Mouse (Mus musculus) stomach, embryonic 16.5 days (tissue): Measurements from ENCODE around the gene Spock2. TPM values are rescaled to one million over a fixed set of nuclear protein-coding genes. Genes with fewer than 3 reads are reported as not detected.
"Not testable (repeated sequence)": the region's sequence is repeated elsewhere in the genome, so short reads cannot be mapped to it uniquely, and the experiment has no call there.

Source experiments
- ATAC-seq: fragments of 200-750 bp; cut with Nextera tagmentation; 2 replicates; pipeline ENCODE4 v1.8.0; 2017; ENCODE audit warnings: moderate number of reproducible peaks, moderate TSS enrichment; ENCODE audit not compliant: insufficient read depth, low FRiP score
- H3K27ac ChIP-seq: fragments of 300-500 bp; sonication (generic); 2 replicates; pipeline ENCODE4 v1.5.1; 2014; ENCODE audit warnings: low read length
- H3K27me3 ChIP-seq: fragments of 300-500 bp; sonication (generic); 2 replicates; pipeline ENCODE4 v1.6.1; 2014; ENCODE audit warnings: low read length, control low read depth, mixed read lengths; ENCODE audit not compliant: control insufficient read depth, insufficient read depth
- H3K36me3 ChIP-seq: fragments of 300-500 bp; sonication (generic); 2 replicates; pipeline ENCODE4 v1.6.1; 2014; ENCODE audit warnings: low read length; ENCODE audit not compliant: control insufficient read depth, insufficient read depth
- H3K4me1 ChIP-seq: fragments of 300-500 bp; sonication (generic); 2 replicates; pipeline ENCODE4 v1.6.1; 2014; ENCODE audit warnings: low read length, control low read depth, mixed read lengths; ENCODE audit not compliant: control insufficient read depth, insufficient read depth
- H3K4me2 ChIP-seq: fragments of 300-500 bp; sonication (generic); 2 replicates; pipeline ENCODE4 v1.6.1; 2014; ENCODE audit warnings: low read depth, low read length, mixed read lengths
- H3K4me3 ChIP-seq: fragments of 300-500 bp; sonication (generic); replicated peaks from 2 replicates; pipeline ENCODE4 v1.5.1; 2014; ENCODE audit warnings: mild to moderate bottlenecking, low read length
- H3K9ac ChIP-seq: fragments of 300-500 bp; sonication (generic); 2 replicates; pipeline ENCODE4 v1.6.1; 2014; ENCODE audit warnings: low read length
- H3K9me3 ChIP-seq: fragments of 300-500 bp; sonication (generic); replicated peaks from 2 replicates; pipeline ENCODE4 v1.6.1; 2016; ENCODE audit warnings: low read length, control low read depth; ENCODE audit not compliant: control insufficient read depth
- WGBS: fragments of 180-500 bp; shearing (Covaris S2); extraction: QIAGEN DNeasy Blood & Tissue Kit; methylation state at CpG from one replicate; pipeline ENCODE4 v1.1.7; 2014; 5-methylcytosine and 5-hydroxymethylcytosine counted together
- polyA plus RNA-seq: library from polyadenylated mRNA; unstranded; fragments of >200 nt; fragmentation: Nextera tagmentation; extraction: Ambion mirVana; gene quantifications from 2 replicates; pipeline ENCODE4 v1.2.1, GENCODE M21; 2015

The Spock2 gene
- polyA plus RNA-seq, 1 experiment from 2014 or later, result 6.3 TPM

- no peaks in the 10 kb centered on the region for H3K36me3 ChIP-seq
- 60% methylated on average over 6 of the region's 6 CpGs for WGBS
- no peaks in the 10 kb centered on the region for H3K9me3 ChIP-seq
- no peaks in the 10 kb centered on the region for H3K27me3 ChIP-seq
- H3K4me1 ChIP-seq, result no peaks in the 10 kb centered on the region
- H3K27ac ChIP-seq, result no peak overlapping the region
- peak; percentile 35; the same call in 1 of the 2 replicates for ATAC-seq
- H3K4me2 ChIP-seq, result no peak overlapping the region
- no peak overlapping the region for H3K4me3 ChIP-seq
- H3K9ac ChIP-seq, result no peak overlapping the region
Measured at GRCm38 (mm10) chr10:60151107-60151663, 45.2 kb downstream of the Spock2 start.

GRCm38 (mm10) chr10:60156016-60156415 lies 50.0 kb downstream of the Spock2 start:
- no peaks in the 10 kb centered on the region for H3K36me3 ChIP-seq
- no peak overlapping the region for H3K27ac ChIP-seq
- no peaks in the 10 kb centered on the region for H3K27me3 ChIP-seq
- ATAC-seq, result no peak
- no peaks in the 10 kb centered on the region for H3K9me3 ChIP-seq
- no peak overlapping the region for H3K9ac ChIP-seq
- no peak overlapping the region for H3K4me2 ChIP-seq
- no peaks in the 10 kb centered on the region for H3K4me1 ChIP-seq
- no peak overlapping the region for H3K4me3 ChIP-seq

- WGBS, result 85% methylated on average over 3 of the region's 3 CpGs
- Histone ChIP-seq H3K36me3 (no peaks in the 10 kb centered on the region), H3K4me3 (no peak overlapping the region), H3K27me3 (no peaks in the 10 kb centered on the region), H3K4me2 (no peak overlapping the region), H3K27ac (no peak overlapping the region), H3K9ac (no peak overlapping the region), H3K9me3 (no peaks in the 10 kb centered on the region), H3K4me1 (no peaks in the 10 kb centered on the region)
- no peak for ATAC-seq
Measured at GRCm38 (mm10) chr10:60158144-60158543, 52.1 kb downstream of the Spock2 start.

GRCm38 (mm10) chr10:60161397-60161796 lies 55.4 kb downstream of the Spock2 start:
- H3K27ac ChIP-seq, H3K4me3 ChIP-seq, ATAC-seq, H3K9ac ChIP-seq, H3K4me2 ChIP-seq, H3K9me3 ChIP-seq, H3K27me3 ChIP-seq, H3K36me3 ChIP-seq, H3K4me1 ChIP-seq: not testable (repeated sequence)
- WGBS, result 76% methylated on average over 3 of the region's 3 CpGs

GRCm38 (mm10) chr10:60162184-60162972 lies 56.4 kb downstream of the Spock2 start:
- not testable (repeated sequence) for H3K4me2 ChIP-seq, H3K4me3 ChIP-seq, H3K4me1 ChIP-seq, ATAC-seq, H3K36me3 ChIP-seq, H3K27ac ChIP-seq, H3K27me3 ChIP-seq, H3K9me3 ChIP-seq, H3K9ac ChIP-seq
- 76% methylated on average over 8 of the region's 8 CpGs for WGBS

GRCm38 (mm10) chr10:60162973-60163255 lies 56.9 kb downstream of the Spock2 start:
- Histone ChIP-seq H3K36me3 (no peaks in the 10 kb centered on the region), H3K9me3 (no peaks in the 10 kb centered on the region), H3K9ac (no peak overlapping the region), H3K27ac (no peak overlapping the region), H3K4me2 (no peak overlapping the region), H3K4me3 (no peak overlapping the region), H3K27me3 (no peaks in the 10 kb centered on the region), H3K4me1 (no peaks in the 10 kb centered on the region)
- no peak for ATAC-seq
- 91% methylated on average over 6 of the region's 6 CpGs for WGBS

- WGBS, result 87% methylated on average over 1 of the region's 1 CpGs
- no peak overlapping the region for H3K9ac ChIP-seq
Measured at GRCm38 (mm10) chr10:60164869-60165268, 58.9 kb downstream of the Spock2 start.

GRCm38 (mm10) chr10:60166068-60166467 lies 60.0 kb downstream of the Spock2 start:
- Histone ChIP-seq H3K27ac (no peak overlapping the region), H3K4me2 (no peak overlapping the region), H3K27me3 (no peaks in the 10 kb centered on the region), H3K36me3 (no peaks in the 10 kb centered on the region), H3K9ac (no peak overlapping the region), H3K4me1 (no peaks in the 10 kb centered on the region), H3K4me3 (no peak overlapping the region), H3K9me3 (no peaks in the 10 kb centered on the region)
- 40% methylated on average over 3 of the region's 3 CpGs for WGBS
- ATAC-seq, result no peak

More at GRCm38 (mm10) chr10:60164869-60165268, 58.9 kb downstream of the Spock2 start:
- no peak overlapping the region for H3K27ac ChIP-seq
- ATAC-seq, result no peak
- no peaks in the 10 kb centered on the region for H3K9me3 ChIP-seq
- no peak overlapping the region for H3K4me2 ChIP-seq
- H3K4me3 ChIP-seq, result no peak overlapping the region
- no peaks in the 10 kb centered on the region for H3K4me1 ChIP-seq
- H3K27me3 ChIP-seq, result no peaks in the 10 kb centered on the region
- no peaks in the 10 kb centered on the region for H3K36me3 ChIP-seq

GRCm38 (mm10) chr10:60168306-60168705 lies 62.3 kb downstream of the Spock2 start:
- H3K27me3 ChIP-seq, result no peaks in the 10 kb centered on the region
- no peak overlapping the region for H3K4me2 ChIP-seq
- H3K9ac ChIP-seq, result no peak overlapping the region
- H3K27ac ChIP-seq, result no peak overlapping the region
- H3K9me3 ChIP-seq, result no peaks in the 10 kb centered on the region
- H3K4me1 ChIP-seq, result 0 out of 2 replicates have a peak, but pooled peaks cover 5% of the 10 kb centered on the region
- WGBS, result 68% methylated on average over 2 of the region's 2 CpGs
- no peak overlapping the region for H3K4me3 ChIP-seq
- ATAC-seq, result no peak
- no peaks in the 10 kb centered on the region for H3K36me3 ChIP-seq
